Mouse (Mus musculus) cerebellum, postnatal 4 days (tissue): ENCODE data around the gene Abcc5.
"Not testable (repeated sequence)": the region's sequence is repeated elsewhere in the genome, so short reads cannot be mapped to it uniquely, and the experiment has no call there.

Experiments used
- DNase-seq, 2 experiments: peaks; one replicate each; pipeline ENCODE4 v3.0.0; 2022; ENCODE audit warnings: low spot score in 2 of 2, mixed read lengths in 1 of 2

Abcc5 gene

GRCm38 (mm10) chr16:20422938-20423730, 3.1 kb downstream of the Abcc5 start:
- DNase-seq = no peak

- DNase-seq = no peak
These were observed 8.1 kb downstream of the Abcc5 start for GRCm38 (mm10) chr16:20418054-20418453.

GRCm38 (mm10) chr16:20416262-20416661, 9.9 kb downstream of the Abcc5 start:
- no peak for DNase-seq

- DNase-seq = no peak
These were observed 10.4 kb downstream of the Abcc5 start for GRCm38 (mm10) chr16:20415804-20416203.

GRCm38 (mm10) chr16:20415211-20415610, 11.0 kb downstream of the Abcc5 start:
- DNase-seq = no peak

GRCm38 (mm10) chr16:20413870-20414331, 12.3 kb downstream of the Abcc5 start:
- DNase-seq = no peak

GRCm38 (mm10) chr16:20411958-20412570, 14.1 kb downstream of the Abcc5 start:
- no peak for DNase-seq

GRCm38 (mm10) chr16:20405335-20405734, 20.9 kb downstream of the Abcc5 start:
- no peak for DNase-seq

GRCm38 (mm10) chr16:20403327-20403726, 22.9 kb downstream of the Abcc5 start:
- no peak for DNase-seq

GRCm38 (mm10) chr16:20401592-20401991, 24.6 kb downstream of the Abcc5 start:
- no peak for DNase-seq

GRCm38 (mm10) chr16:20400707-20401591, 25.2 kb downstream of the Abcc5 start:
- DNase-seq = no peak

GRCm38 (mm10) chr16:20396851-20397250, 29.3 kb downstream of the Abcc5 start:
- DNase-seq = no peak

- DNase-seq = no peak
These were observed 30.8 kb downstream of the Abcc5 start for GRCm38 (mm10) chr16:20395216-20395907.

GRCm38 (mm10) chr16:20391753-20392152, 34.4 kb downstream of the Abcc5 start:
- DNase-seq = no peak

GRCm38 (mm10) chr16:20390233-20390632, 36.0 kb downstream of the Abcc5 start:
- no peak for DNase-seq

GRCm38 (mm10) chr16:20381031-20381430, 45.2 kb downstream of the Abcc5 start:
- DNase-seq = no peak

GRCm38 (mm10) chr16:20375341-20375740, 50.9 kb downstream of the Abcc5 start:
- no peak for DNase-seq

- no peak for DNase-seq
These were observed 54.5 kb downstream of the Abcc5 start for GRCm38 (mm10) chr16:20371731-20372130.

- no peak for DNase-seq
These were observed 58.0 kb downstream of the Abcc5 start for GRCm38 (mm10) chr16:20368221-20368620.

GRCm38 (mm10) chr16:20362121-20362520, 64.1 kb downstream of the Abcc5 start:
- no peak for DNase-seq

- DNase-seq = not testable (repeated sequence)
These were observed 64.7 kb downstream of the Abcc5 start for GRCm38 (mm10) chr16:20361496-20361895.
